Mouse (Mus musculus) G1E (cell line): ENCODE measurements at regions not wholly inside any gene's neighbourhood (a gene's known extent, or its start where the extent isn't known, plus 50 kb on each side); places are given as distances from the start of the nearest gene placed in this dataset.

Experiments used
- ATAC-seq: 2 replicates; pipeline ENCODE4 v1.8.0; 2016; ENCODE audit warnings: mild to moderate bottlenecking; ENCODE audit not compliant: insufficient number of reproducible peaks, poor library complexity, low FRiP score, severe bottlenecking; ENCODE audit errors: extremely low read depth
- DNase-seq: peaks from one replicate; pipeline ENCODE4 v3.0.0; 2012; ENCODE audit warnings: low spot score
- H3K27me3 ChIP-seq: 2 replicates; pipeline ENCODE4 v1.6.1; 2012; ENCODE audit warnings: mild to moderate bottlenecking, low read length, inconsistent platforms; ENCODE audit not compliant: insufficient read depth
- H3K36me3 ChIP-seq: replicated peaks from 2 replicates; pipeline ENCODE3; 2012; ENCODE audit warnings: mild to moderate bottlenecking, inconsistent platforms
- H3K4me1 ChIP-seq: 2 replicates; pipeline ENCODE4 v1.6.1; 2012; ENCODE audit warnings: low read depth, low read length, inconsistent platforms, mixed read lengths; ENCODE audit not compliant: insufficient read depth
- H3K4me3 ChIP-seq: 2 replicates; pipeline ENCODE4 v1.5.1; 2012; ENCODE audit warnings: low read depth, mild to moderate bottlenecking, inconsistent platforms, low read length, moderate library complexity, mixed read lengths
- H3K9me3 ChIP-seq: replicated peaks from 2 replicates; pipeline ENCODE4 v1.6.1; 2012; ENCODE audit warnings: inconsistent platforms
- CTCF ChIP-seq: IDR thresholded peaks from 2 replicates; pipeline ENCODE4 v1.5.1; 2012; ENCODE audit warnings: low read depth, low read length, inconsistent platforms, mixed read lengths
- GATA1 ChIP-seq: IDR thresholded peaks from 2 replicates; pipeline ENCODE4 v1.6.1; 2012; ENCODE audit warnings: borderline replicate concordance, low read length, inconsistent platforms, mixed read lengths
- GATA2 ChIP-seq: IDR thresholded peaks from 2 replicates; pipeline ENCODE4 v1.6.1; 2012; ENCODE audit warnings: low read depth, low read length, inconsistent platforms, borderline replicate concordance
- POLR2AphosphoS5 ChIP-seq: IDR thresholded peaks from 2 replicates; pipeline ENCODE4 v1.6.1; 2012; ENCODE audit warnings: low read depth, low read length, inconsistent platforms; ENCODE audit not compliant: insufficient replicate concordance
- TAL1 ChIP-seq: conservative IDR thresholded peaks from 2 replicates; pipeline ENCODE4 v1.6.1; 2012; ENCODE audit warnings: low read depth, low read length, inconsistent platforms, mixed read lengths

DNA sequence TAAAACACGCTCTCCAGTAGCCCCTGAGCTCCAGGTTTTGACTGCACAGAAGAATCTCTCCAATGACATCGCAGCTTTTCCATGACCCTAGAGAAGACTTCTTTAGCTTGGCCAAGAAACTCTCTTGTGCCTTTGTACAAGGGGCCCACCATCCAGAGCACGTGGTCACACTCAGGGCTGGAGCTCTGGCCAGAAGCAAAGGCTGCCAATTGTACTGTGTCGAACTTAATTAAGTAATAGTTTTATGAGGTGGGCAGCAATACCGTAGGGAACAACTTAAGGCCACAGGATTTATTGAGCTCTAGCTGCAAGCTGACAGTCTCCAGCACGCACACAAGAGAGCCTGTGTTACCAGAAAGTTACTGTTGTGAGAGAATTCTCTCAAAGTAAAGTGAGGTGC is 85.1 kb downstream of the Foxf2 start:
- H3K9me3 ChIP-seq: no peaks in the 10 kb centered on the region
- no peak for ATAC-seq
- TF ChIP-seq TAL1: no peak
- TF ChIP-seq GATA1: no peak
- TF ChIP-seq POLR2AphosphoS5: no peak
- no peak for TF ChIP-seq CTCF
- TF ChIP-seq GATA2: no peak
- H3K36me3 ChIP-seq: no peaks in the 10 kb centered on the region
- DNase-seq: no peak
- peaks cover 10% of the 10 kb centered on the region for H3K27me3 ChIP-seq
- no peak overlapping the region for H3K4me3 ChIP-seq
- no peaks in the 10 kb centered on the region for H3K4me1 ChIP-seq

DNA sequence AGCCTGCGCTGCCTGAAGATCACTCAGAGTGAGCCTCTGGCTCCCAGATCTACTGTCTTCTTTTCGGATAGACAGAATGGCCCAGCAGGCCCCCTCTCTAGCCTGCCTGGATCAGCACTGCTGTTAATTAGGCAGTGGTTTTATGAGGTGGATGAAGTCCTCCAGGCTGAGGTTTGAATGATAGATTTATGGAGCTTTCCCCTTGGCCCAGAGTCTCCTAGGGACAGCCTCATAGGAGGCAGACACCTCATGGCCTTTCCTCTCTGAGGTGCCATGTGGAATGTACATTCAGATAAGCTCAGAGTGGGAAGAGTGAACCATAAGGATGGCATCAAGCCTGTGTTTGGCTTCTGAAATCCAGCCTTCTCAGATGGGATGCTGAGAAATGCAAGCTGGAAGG is 90.1 kb downstream of the Foxf2 start:
- Histone ChIP-seq H3K27me3 (peaks cover 5% of the 10 kb centered on the region), H3K36me3 (no peaks in the 10 kb centered on the region), H3K4me1 (no peaks in the 10 kb centered on the region), H3K9me3 (no peaks in the 10 kb centered on the region), H3K4me3 (no peak overlapping the region)
- TF ChIP-seq GATA1: no peak
- TF ChIP-seq GATA2: no peak
- no peak for TF ChIP-seq POLR2AphosphoS5
- no peak for TF ChIP-seq TAL1
- TF ChIP-seq CTCF: no peak
- DNase-seq: no peak
- ATAC-seq: no peak

DNA sequence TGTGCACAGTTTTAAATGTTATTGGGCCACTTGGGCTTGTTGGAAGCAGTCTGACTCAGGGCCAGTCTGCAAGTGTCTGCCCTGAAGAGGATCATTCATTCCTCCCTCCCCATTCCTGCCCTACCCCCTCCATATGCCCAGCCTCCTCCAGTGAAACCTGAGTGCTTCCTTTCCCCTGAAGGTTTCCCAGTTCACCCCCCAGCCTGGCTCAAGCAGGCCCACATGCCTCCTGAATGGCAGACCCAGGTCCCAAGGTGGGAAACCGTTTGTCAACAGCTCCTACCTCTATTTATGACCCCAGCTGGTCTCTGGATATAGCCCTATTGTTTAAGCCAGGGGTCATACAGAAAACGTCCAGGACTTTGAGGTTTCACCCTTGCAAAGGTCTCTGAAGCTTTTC is 89.7 kb upstream of the Foxc1 start:
- Histone ChIP-seq H3K27me3 (peaks cover 5% of the 10 kb centered on the region; the same call in 1 of the 2 replicates), H3K4me3 (no peak overlapping the region), H3K36me3 (no peaks in the 10 kb centered on the region), H3K4me1 (no peaks in the 10 kb centered on the region), H3K9me3 (no peaks in the 10 kb centered on the region)
- DNase-seq (no peak), ATAC-seq (no peak)
- TF ChIP-seq TAL1 (no peak), CTCF (no peak), GATA1 (no peak), POLR2AphosphoS5 (no peak), GATA2 (no peak)

DNA sequence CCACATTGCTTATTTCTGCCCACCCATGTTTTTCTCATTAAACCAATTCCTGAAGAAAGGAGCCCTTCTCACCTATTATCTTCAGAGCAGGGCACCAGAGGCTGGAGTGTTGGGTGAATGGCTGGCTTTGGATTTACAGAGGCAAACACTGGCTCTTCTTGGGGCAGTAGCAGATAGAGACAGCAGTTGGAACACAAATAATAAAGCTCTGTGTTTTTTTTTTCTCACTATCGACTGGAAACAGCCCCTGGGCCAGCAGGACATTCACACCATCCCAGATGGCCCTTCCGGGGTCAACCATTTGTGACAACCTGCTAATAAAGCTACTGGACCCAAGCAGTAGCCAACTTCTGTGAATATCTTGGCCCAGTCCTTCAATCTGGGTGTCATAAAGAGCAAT is 85.7 kb upstream of the Foxc1 start:
- Histone ChIP-seq H3K9me3 (no peaks in the 10 kb centered on the region), H3K4me1 (no peaks in the 10 kb centered on the region), H3K36me3 (no peaks in the 10 kb centered on the region), H3K4me3 (no peak overlapping the region), H3K27me3 (peaks cover 5% of the 10 kb centered on the region)
- DNase-seq (no peak), ATAC-seq (no peak)
- TF ChIP-seq POLR2AphosphoS5 (no peak), TAL1 (no peak), CTCF (no peak), GATA2 (no peak), GATA1 (no peak)

DNA sequence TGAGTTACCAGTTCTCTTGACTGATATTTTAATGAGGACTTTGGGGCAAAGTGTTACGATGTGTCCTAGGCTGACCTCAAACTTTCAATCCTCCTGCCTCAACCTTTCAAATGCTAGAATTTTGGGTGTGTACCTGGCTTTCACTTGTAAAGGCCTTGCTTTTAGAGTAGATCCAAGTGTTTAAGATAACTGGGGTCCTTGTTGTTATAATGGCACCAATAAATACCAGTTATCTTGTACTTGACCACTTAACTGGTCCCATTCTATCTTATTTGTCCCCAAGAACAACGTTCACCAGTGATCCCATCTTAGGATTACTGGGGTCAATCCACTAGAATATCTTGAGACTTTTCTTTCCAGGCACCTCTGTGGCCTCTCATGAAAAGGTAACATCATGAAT is 77.6 kb upstream of the Foxc1 start:
- Histone ChIP-seq H3K4me3 (no peak overlapping the region), H3K36me3 (no peaks in the 10 kb centered on the region), H3K9me3 (no peaks in the 10 kb centered on the region), H3K4me1 (no peaks in the 10 kb centered on the region), H3K27me3 (peaks cover 3% of the 10 kb centered on the region)
- TF ChIP-seq CTCF (no peak), GATA2 (no peak), POLR2AphosphoS5 (no peak), TAL1 (no peak)
- ATAC-seq (no peak), DNase-seq (no peak)

DNA sequence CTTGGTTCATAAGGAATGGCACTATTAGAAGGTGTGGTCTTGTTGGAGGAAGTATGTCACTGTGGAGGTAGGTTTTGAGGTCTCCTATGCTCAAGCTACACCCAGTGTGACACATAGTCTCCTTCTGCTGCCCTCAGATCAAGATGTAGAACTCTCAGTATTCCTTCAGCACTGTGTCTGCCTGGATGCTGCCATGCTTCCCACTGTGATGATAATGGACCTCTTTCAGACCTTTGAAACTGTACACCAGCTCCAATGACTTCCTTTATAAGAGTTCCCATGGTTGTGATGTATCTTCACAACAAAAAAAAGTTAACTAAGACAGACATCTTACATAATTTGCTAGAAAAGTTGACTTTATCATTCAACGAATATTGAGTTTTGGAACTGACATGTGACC is 60.2 kb upstream of the Foxc1 start:
- no peak for TF ChIP-seq GATA1
- TF ChIP-seq TAL1: no peak
- TF ChIP-seq CTCF: no peak
- TF ChIP-seq GATA2: no peak
- no peak for TF ChIP-seq POLR2AphosphoS5
- Histone ChIP-seq H3K4me3 (no peak overlapping the region), H3K36me3 (no peaks in the 10 kb centered on the region), H3K27me3 (peaks cover 3% of the 10 kb centered on the region; the same call in 1 of the 2 replicates), H3K9me3 (no peaks in the 10 kb centered on the region), H3K4me1 (no peaks in the 10 kb centered on the region)
- DNase-seq: no peak
- no peak for ATAC-seq
